Mouse (Mus musculus): ENCODE measurements around the gene Dnah9. TPM values are rescaled to one million over a fixed set of nuclear protein-coding genes. Genes with fewer than 3 reads are reported as not detected.

Gene Dnah9
- total RNA-seq, 2 experiments from 2014 or later = 2.4 to 3.0 TPM

GRCm38 (mm10) chr11:65807601-65808000, 360.8 kb downstream of the Dnah9 start:
- intact Hi-C loops (cut with DNase I) = no loop called here

GRCm38 (mm10) chr11:65806909-65807504, 361.3 kb downstream of the Dnah9 start, which contains the start of gene Zkscan6:
Gene Zkscan6 (plus strand): TSS chr11:65807175.
- intact Hi-C loops (cut with DNase I) = no loop called here
- peak; percentile 79 to 89 for DNase-seq (ENCODE audit: low spot score in 2 of 2)

More at GRCm38 (mm10) chr11:65807601-65808000, 360.8 kb downstream of the Dnah9 start:
- DNase-seq (ENCODE audit: low spot score in 2 of 2) = no peak

GRCm38 (mm10) chr11:65806321-65806904, 361.9 kb downstream of the Dnah9 start:
- intact Hi-C loops (cut with DNase I) = no loop called here
- peak; percentile 19 to 63 for DNase-seq (ENCODE audit: low spot score in 2 of 2)

- peak; percentile 79 to 96 for DNase-seq (ENCODE audit: low spot score in 2 of 2)
- intact Hi-C loops (cut with DNase I) = no loop called here
These were observed 366.5 kb downstream of the Dnah9 start for GRCm38 (mm10) chr11:65801899-65802298.

- DNase-seq (ENCODE audit: low spot score in 2 of 2) = no peak
- intact Hi-C loops (cut with DNase I) = no loop called here
These were observed 372.5 kb downstream of the Dnah9 start for GRCm38 (mm10) chr11:65795896-65796295.

GRCm38 (mm10) chr11:65794428-65795219, 373.7 kb downstream of the Dnah9 start:
- no peak for DNase-seq (ENCODE audit: low spot score in 2 of 2)
- intact Hi-C loops (cut with DNase I) = no loop called here

GRCm38 (mm10) chr11:65788154-65788553, 380.2 kb downstream of the Dnah9 start, which contains the start of gene Map2k4:
Gene Map2k4 (minus strand): TSS chr11:65788297.
- intact Hi-C loops (cut with DNase I) = no loop called here

GRCm38 (mm10) chr11:65787421-65788151, 380.8 kb downstream of the Dnah9 start:
- DNase-seq (ENCODE audit: low spot score in 2 of 2) = peak in 1 of 2 experiments; percentile 24
- intact Hi-C loops (cut with DNase I) = no loop called here

More at GRCm38 (mm10) chr11:65788154-65788553, 380.2 kb downstream of the Dnah9 start, which contains the start of gene Map2k4:
- peak; percentile 91 to 92 for DNase-seq (ENCODE audit: low spot score in 2 of 2)

- intact Hi-C loops (cut with DNase I) = no loop called here
- no peak for DNase-seq (ENCODE audit: low spot score in 2 of 2)
These were observed 382.2 kb downstream of the Dnah9 start for GRCm38 (mm10) chr11:65786160-65786559.

GRCm38 (mm10) chr11:65781596-65781995, 386.8 kb downstream of the Dnah9 start:
- DNase-seq (ENCODE audit: low spot score in 2 of 2) = no peak
- intact Hi-C loops (cut with DNase I) = no loop called here

Measured in left cerebral cortex, postnatal 25 days (tissue).